Mouse (Mus musculus) embryonic facial prominence, embryonic 11.5 days (tissue): ENCODE results near the gene Ascc1. TPM values are rescaled to one million over a fixed set of nuclear protein-coding genes. Genes with fewer than 3 reads are reported as not detected.

ENCODE experiments used
- ATAC-seq: fragments of 200-750 bp; cut with Nextera tagmentation; replicated peaks from 2 replicates; pipeline ENCODE4 v1.8.0; 2017; ENCODE audit warnings: low read depth; ENCODE audit not compliant: insufficient number of reproducible peaks, low FRiP score, low TSS enrichment
- DNase-seq: peaks from one replicate; pipeline ENCODE4 v3.0.0-alpha.2; 2015; ENCODE audit warnings: low spot score
- H3K27ac ChIP-seq: fragments of 300-500 bp; sonication (generic); replicated peaks from 2 replicates; pipeline ENCODE4 v1.5.1; 2014; ENCODE audit warnings: mild to moderate bottlenecking, low read depth, low read length, control low read depth
- H3K27me3 ChIP-seq: fragments of 300-500 bp; sonication (generic); 2 replicates; pipeline ENCODE4 v1.6.1; 2014; ENCODE audit warnings: mild to moderate bottlenecking, low read length, moderate library complexity, mixed read lengths; ENCODE audit not compliant: control insufficient read depth, insufficient read depth
- H3K36me3 ChIP-seq: fragments of 300-500 bp; sonication (generic); replicated peaks from 2 replicates; pipeline ENCODE4 v1.6.1; 2014; ENCODE audit warnings: low read depth, mild to moderate bottlenecking, low read length, moderate library complexity, mixed read lengths; ENCODE audit not compliant: control insufficient read depth, insufficient read depth
- H3K4me1 ChIP-seq: fragments of 300-500 bp; sonication (generic); 2 replicates; pipeline ENCODE4 v1.6.1; 2014; ENCODE audit warnings: low read length, mixed read lengths; ENCODE audit not compliant: control insufficient read depth, insufficient read depth
- H3K4me2 ChIP-seq: fragments of 300-500 bp; sonication (generic); 2 replicates; pipeline ENCODE4 v1.6.1; 2014; ENCODE audit warnings: low read depth, mild to moderate bottlenecking, control low read depth, low read length, moderate library complexity
- H3K4me3 ChIP-seq: fragments of 300-500 bp; sonication (generic); 2 replicates; pipeline ENCODE4 v1.5.1; 2014; ENCODE audit warnings: low read depth, low read length, control low read depth
- H3K9ac ChIP-seq: fragments of 300-500 bp; sonication (generic); replicated peaks from 2 replicates; pipeline ENCODE4 v1.6.1; 2014; ENCODE audit warnings: mild to moderate bottlenecking, control low read depth, low read length
- H3K9me3 ChIP-seq: fragments of 300-500 bp; sonication (generic); replicated peaks from 2 replicates; pipeline ENCODE4 v1.6.1; 2016; ENCODE audit warnings: mild to moderate bottlenecking, low read length, inconsistent platforms, mixed read lengths; ENCODE audit not compliant: control insufficient read depth
- WGBS: fragments of 180-500 bp; shearing (Covaris S2); extraction: QIAGEN DNeasy Blood & Tissue Kit; methylation state at CpG from one replicate; pipeline ENCODE4 v1.1.7; 2014; 5-methylcytosine and 5-hydroxymethylcytosine counted together
- polyA plus RNA-seq: library from polyadenylated mRNA; unstranded; fragments of >200 nt; fragmentation: Nextera tagmentation; extraction: Ambion mirVana; gene quantifications from 2 replicates; pipeline ENCODE4 v1.2.1, GENCODE M21; 2014

Gene Ascc1
- polyA plus RNA-seq, 1 experiment from 2014 or later: 48.7 TPM

DNA sequence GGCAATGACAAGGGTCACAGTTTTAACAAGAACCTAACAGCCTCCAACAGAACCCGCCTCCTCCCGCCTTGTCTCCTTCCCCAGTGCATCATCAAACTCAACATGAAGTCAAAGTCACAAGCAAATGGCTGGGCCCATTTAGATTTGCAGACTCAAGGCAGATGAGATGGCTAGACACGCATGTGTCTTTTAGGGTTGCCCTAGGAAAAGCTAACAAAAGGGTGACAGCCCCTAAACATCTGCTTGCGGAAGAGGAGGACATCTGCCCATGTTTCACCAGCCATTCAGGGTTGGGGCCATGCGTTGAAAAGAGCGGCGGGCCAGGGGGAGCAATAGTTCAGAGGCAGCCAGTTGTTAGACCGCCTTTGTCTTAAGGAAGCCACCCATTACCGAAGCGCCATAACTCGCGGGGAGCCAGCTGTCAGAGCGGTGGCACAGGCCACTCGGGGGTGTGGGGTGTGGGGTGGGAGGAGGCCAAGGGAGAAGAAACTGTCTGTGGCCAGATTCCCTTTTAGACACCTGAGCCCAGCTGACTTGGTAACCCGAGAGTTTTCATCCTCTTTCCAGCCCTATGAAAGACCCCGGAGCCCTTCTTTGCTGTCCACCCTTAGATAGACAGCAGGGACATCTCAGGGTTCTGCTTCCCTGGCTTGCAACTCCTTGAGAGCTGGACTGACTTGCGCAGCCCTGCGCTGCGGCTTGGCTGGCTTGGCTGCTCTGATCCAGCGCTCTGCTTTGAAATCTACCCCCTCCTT, 103.0 kb downstream of the Ascc1 start:
- DNase-seq (no peak), ATAC-seq (peak; percentile 31; the same call in 1 of the 2 replicates)
- no peak overlapping the region; the same call in 1 of the 2 replicates for H3K9ac ChIP-seq
- 16% methylated on average over 20 of the region's 20 CpGs for whole genome bisulfite sequencing
- peak overlapping the region; percentile 52; the same call in 1 of the 2 replicates for H3K4me3 ChIP-seq
- no peaks in the 10 kb centered on the region for H3K9me3 ChIP-seq
- no peaks in the 10 kb centered on the region for H3K36me3 ChIP-seq
- peak overlapping the region; percentile 98 for H3K4me2 ChIP-seq
- peaks cover 10% of the 10 kb centered on the region for H3K4me1 ChIP-seq
- peaks cover 35% of the 10 kb centered on the region for H3K27me3 ChIP-seq
- H3K27ac ChIP-seq: no peak overlapping the region

- peak; percentile 53 for DNase-seq
- Histone ChIP-seq H3K4me1 (peaks cover 10% of the 10 kb centered on the region), H3K4me2 (peak within 1 kb of the TSS; percentile 98), H3K4me3 (peak within 1 kb of the TSS; percentile 52), H3K9me3 (no peaks in the 10 kb centered on the region), H3K27me3 (peaks cover 35% of the 10 kb centered on the region), H3K36me3 (no peaks in the 10 kb centered on the region), H3K27ac (0 out of 2 replicates have a peak within 1 kb of the TSS, but pooled peaks have one; percentile 20), H3K9ac (peak within 1 kb of the TSS; percentile 64)
- WGBS: under 1% methylated on average over 22 of the region's 22 CpGs
- ATAC-seq: peak; percentile 30; the same call in 1 of the 2 replicates
Measured at GRCm38 (mm10) chr10:60106146-60106530, 103.5 kb downstream of the Ascc1 start, which contains the start of gene Spock2. Spock2 (plus strand) TSS chr10:60106219.

- Histone ChIP-seq H3K4me1 (peaks cover 10% of the 10 kb centered on the region), H3K4me3 (peak overlapping the region; percentile 52), H3K27ac (0 out of 2 replicates have a peak overlapping the region, but pooled peaks have one; percentile 20), H3K9ac (peak overlapping the region; percentile 64), H3K9me3 (no peaks in the 10 kb centered on the region), H3K4me2 (peak overlapping the region; percentile 98), H3K27me3 (peaks cover 35% of the 10 kb centered on the region), H3K36me3 (no peaks in the 10 kb centered on the region)
- peak; percentile 68 for ATAC-seq
- under 1% methylated on average over 57 of the region's 57 CpGs for WGBS
- peak; percentile 74 for DNase-seq
Measured at GRCm38 (mm10) chr10:60106531-60107186, 104.1 kb downstream of the Ascc1 start.

DNA sequence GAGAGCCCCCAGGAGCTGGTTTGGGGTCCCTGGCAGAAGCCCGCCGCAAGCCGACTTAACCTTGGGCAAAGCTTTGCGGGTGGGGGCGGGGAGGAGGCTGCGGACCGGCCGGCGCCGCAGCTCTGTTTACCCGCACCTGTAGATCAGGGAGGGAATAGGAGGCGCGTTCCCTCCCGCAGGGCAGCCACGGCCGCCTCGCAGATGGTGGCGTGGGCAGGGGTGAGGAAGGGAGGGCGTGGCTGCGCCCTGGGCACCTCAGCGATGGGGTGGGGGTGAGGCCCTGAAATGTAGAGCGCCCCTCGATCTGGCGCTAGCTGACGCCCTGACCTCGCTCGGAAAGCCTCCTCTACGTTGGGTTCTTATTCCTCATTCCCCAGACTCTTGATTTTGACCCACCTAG, 104.8 kb downstream of the Ascc1 start:
- no peaks in the 10 kb centered on the region for H3K9me3 ChIP-seq
- H3K4me1 ChIP-seq: peaks cover 10% of the 10 kb centered on the region
- H3K4me3 ChIP-seq: peak overlapping the region; percentile 52
- ATAC-seq (no peak), DNase-seq (no peak)
- H3K4me2 ChIP-seq: peak overlapping the region; percentile 98
- peak overlapping the region; percentile 64 for H3K9ac ChIP-seq
- no peaks in the 10 kb centered on the region for H3K36me3 ChIP-seq
- H3K27ac ChIP-seq: no peak overlapping the region
- 0% methylated on average over 25 of the region's 28 CpGs for WGBS
- H3K27me3 ChIP-seq: peaks cover 35% of the 10 kb centered on the region

DNA sequence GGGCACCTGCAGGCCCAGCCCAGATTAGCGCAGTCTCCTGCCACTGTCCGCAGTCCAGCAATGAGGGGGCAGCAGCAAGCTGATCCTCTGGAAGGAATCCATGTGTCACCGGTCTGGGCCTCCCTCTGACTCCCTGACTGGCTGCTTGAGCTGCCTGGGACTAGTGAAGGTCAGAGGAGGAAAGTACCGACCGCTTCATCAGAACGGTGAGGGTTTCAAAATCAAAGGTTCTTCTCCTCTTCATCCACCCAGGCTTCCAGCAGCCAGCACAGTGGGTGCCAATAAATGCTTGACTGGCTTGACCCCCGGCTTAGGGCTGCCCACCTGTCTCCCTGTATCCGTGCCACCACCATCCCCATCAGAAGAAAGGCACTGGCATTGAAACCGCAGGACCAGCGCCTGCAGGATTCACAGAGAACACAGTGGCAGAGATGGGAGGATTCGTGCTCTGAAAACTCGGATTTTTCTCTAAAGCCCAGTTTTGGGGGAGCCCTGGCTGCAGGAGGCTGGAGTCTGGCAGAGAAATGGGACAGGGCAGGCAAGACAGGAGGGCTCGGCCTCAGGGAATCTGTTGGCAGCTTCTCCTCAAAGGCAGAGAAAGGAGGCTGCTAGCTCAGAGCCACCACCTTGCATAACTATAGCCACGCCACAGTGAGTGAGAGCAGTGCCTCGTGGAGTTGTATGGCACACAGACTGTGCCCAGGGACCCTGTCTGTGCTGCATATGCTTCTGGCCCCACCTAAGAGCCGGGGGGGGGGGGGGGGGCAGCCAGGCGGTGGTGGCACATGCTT, 105.9 kb downstream of the Ascc1 start:
- DNase-seq (no peak), ATAC-seq (no peak)
- Histone ChIP-seq H3K9ac (no peak overlapping the region), H3K36me3 (no peaks in the 10 kb centered on the region), H3K4me3 (no peak overlapping the region), H3K4me1 (peaks cover 10% of the 10 kb centered on the region), H3K4me2 (peak overlapping the region; percentile 17), H3K27ac (no peak overlapping the region), H3K27me3 (peaks cover 35% of the 10 kb centered on the region), H3K9me3 (no peaks in the 10 kb centered on the region)
- WGBS: 37% methylated on average over 17 of the region's 17 CpGs

DNA sequence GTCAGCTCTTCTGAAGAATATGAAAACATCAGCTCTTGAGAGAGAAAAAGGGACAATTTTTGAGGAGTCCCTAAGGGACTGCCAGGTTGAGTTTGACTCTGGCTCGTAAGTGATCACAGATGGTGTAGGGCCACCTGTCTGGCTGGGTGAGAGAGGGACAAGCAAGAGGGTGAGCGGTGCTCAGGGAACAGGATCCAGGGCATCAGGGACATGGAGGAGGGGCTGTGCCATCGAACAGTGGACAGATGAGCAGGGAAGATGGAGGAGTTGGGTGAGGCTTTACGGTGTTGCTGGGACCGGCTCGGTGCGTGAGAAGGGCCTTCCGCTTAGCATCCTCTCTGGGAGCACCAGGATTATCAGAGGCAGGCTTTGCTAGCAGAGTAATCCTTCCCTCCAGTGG, 106.7 kb downstream of the Ascc1 start:
- no peak overlapping the region for H3K4me3 ChIP-seq
- H3K27ac ChIP-seq: no peak overlapping the region
- H3K9me3 ChIP-seq: no peaks in the 10 kb centered on the region
- no peak overlapping the region for H3K9ac ChIP-seq
- peaks cover 35% of the 10 kb centered on the region for H3K27me3 ChIP-seq
- WGBS: 76% methylated on average over 8 of the region's 8 CpGs
- H3K4me1 ChIP-seq: peaks cover 10% of the 10 kb centered on the region
- ATAC-seq: no peak
- H3K36me3 ChIP-seq: no peaks in the 10 kb centered on the region
- H3K4me2 ChIP-seq: no peak overlapping the region
- DNase-seq: no peak

DNA sequence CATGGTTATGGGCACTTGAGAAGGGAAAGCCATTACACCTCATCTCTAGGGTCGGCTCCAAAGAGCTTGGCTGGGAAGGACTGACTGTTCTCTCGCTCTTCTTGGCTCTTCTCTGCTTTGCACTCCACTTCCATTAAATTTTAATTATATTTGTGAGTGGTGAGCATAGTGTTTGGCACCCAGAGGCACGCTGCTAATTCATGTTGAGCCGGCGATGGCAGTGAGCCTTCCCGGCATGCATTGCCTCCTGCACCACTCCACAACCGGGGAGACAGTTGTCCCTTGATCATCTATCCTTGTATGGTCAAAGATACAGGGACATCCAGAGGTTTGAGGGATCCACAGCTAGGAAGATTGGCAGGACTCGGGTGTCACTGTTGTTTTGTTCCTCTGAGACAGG, 107.4 kb downstream of the Ascc1 start:
- H3K27me3 ChIP-seq: peaks cover 35% of the 10 kb centered on the region

More for the DNA sequence above, 107.4 kb downstream of the Ascc1 start:
- H3K9ac ChIP-seq: no peak overlapping the region
- WGBS: 75% methylated on average over 8 of the region's 8 CpGs
- H3K9me3 ChIP-seq: no peaks in the 10 kb centered on the region
- no peak for DNase-seq
- no peak for ATAC-seq
- no peak overlapping the region for H3K4me2 ChIP-seq
- H3K4me1 ChIP-seq: peaks cover 10% of the 10 kb centered on the region
- no peak overlapping the region for H3K4me3 ChIP-seq
- no peaks in the 10 kb centered on the region for H3K36me3 ChIP-seq
- no peak overlapping the region for H3K27ac ChIP-seq
